Mouse (Mus musculus) left cerebral cortex, adult 11 months (tissue): ENCODE results near the gene Cgrrf1.
"Not testable (repeated sequence)": the region's sequence is repeated elsewhere in the genome, so short reads cannot be mapped to it uniquely, and the experiment has no call there.

ENCODE experiments used
- DNase-seq: peaks from one replicate; pipeline ENCODE4 v3.0.0; 2022; ENCODE audit warnings: low spot score

The Cgrrf1 gene

DNA sequence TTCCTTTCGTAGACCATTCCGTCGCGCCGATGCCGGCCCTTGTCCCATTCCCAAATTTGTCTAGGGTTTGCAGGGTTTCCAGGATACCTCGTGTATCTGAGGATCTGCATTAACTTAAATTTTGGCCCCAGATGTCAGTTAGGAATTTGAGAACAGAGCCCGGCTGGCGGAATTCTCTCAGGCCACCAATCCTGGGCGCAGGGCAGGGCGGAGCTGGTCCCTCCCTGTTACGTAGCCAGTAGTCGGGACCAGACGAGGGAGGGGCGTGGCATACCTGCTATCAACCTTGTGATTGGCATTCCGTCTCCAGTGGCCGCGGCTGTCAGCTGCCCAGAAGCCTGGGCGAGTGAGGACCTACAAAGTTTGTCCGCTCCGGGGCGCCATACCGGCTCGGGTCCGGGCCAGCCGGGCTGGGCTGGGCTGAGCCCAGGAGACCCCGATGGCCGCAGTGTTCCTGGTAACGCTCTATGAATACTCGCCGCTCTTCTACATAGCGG is at the start of gene Cgrrf1:
Gene Cgrrf1 (plus strand): TSS at position 289 of the 497 bp plus-strand sequence.
- peak; percentile 93 for DNase-seq

DNA sequence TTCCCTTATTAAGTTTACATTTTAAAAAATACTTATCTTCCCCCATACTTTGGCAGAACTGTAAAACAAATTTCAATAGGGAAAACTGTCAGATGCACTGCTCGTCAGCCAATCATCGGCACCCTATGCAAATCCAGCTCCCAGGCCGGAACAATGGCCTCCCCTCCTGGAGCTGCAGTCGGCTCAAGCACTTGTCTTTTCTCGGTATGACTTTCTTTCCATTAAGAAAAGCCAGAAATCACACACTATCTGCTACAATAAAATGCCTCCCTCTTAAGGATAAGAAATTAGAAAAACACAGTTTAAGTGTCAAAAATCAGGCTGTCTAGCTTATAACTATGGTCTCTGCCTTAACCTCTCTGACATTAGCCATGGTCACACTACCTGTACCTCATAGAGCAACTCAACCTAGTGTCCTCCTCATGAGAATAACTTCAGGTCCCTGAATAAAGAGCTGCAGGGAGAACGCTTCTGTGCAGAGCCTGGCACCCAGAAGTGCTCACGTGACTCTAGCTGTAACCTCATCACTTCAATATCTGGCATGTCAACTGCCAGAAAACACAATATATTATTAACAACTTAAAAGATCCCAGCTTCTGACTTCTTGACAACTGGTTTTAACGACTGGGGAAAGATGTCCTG is 49.6 kb upstream of the Cgrrf1 start:
- DNase-seq = no peak

- DNase-seq = no peak
Observed at GRCm38 (mm10) chr14:46783327-46783926, 48.5 kb upstream of the Cgrrf1 start.

DNA sequence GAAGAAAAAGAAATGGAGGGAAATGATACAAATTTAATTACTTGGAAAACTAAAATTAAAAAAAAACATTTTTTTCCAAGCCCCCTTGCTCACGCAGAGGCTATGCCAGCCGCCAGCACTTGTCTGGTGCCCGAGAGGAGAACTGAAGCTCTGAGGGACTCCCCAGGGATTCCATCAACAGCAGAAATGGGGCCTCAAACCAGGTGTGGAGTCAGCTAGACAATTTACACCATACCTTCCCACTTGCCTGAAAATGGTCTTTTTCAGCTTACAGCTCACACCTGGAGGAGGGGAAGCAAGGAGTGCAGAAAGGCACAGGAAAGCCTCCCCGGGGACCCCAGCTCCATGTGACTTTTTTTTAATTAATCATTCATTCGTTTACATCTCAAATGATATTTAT is 46.7 kb upstream of the Cgrrf1 start:
- DNase-seq = no peak

DNA sequence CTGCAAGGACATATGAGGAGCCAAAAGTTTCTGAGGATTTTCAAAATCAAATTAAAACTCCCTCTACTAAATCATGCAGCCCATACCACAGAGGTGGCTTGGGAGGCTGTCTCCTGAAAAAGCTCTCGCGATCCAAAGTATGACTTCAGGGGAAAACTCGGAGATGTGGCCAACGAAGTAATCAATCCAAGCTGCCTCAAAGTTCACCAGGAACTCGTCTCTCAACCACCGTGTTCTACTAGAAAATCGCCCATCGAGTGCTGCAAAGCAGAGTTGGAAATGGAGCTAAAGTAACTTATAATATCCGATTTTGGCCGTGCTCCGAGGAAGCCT is 44.5 kb upstream of the Cgrrf1 start:
- no peak for DNase-seq

GRCm38 (mm10) chr14:46787787-46788504 is 44.0 kb upstream of the Cgrrf1 start, which contains the start of gene Cnih1:
Cnih1 (minus strand) TSS chr14:46788411.
- DNase-seq = peak; percentile 83

DNA sequence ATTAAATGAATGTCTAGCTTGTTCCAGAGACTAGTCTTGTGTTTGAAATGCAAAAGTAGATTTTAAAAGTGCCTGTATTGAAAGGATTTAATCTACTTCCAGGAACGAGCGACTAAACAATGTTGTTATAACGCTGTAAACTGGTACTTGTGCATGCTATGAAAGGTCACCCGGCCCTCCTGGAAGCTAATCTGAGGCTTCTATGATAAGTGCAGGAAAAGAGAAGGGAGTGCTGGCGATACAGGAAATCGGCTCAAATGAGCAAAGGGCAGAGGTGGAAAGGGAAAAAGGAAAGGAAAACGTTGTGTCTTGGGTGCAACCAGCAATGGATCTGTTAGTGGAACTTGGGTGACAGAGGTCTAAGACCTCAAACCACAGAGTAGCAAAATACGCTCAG is 43.4 kb upstream of the Cgrrf1 start:
- DNase-seq = no peak

GRCm38 (mm10) chr14:46790303-46790702 is 41.6 kb upstream of the Cgrrf1 start:
- no peak for DNase-seq

DNA sequence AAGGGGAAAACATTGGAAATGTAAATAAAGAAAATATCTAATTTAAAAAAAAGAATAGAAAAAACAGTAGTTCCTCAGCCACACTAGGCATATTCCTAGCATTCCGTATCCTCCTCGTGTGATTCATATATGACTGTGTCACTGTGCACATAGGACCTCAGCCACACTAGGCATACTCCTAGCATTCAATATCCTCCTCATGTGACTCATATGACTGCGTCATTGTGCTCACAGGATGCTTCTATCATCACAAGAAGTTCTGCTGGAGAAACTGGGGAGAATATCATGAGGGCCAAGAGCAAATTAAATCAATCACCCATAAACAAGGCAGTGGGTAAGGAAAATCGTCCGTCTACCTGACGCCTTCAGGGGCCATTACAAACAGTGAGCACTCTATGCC is 41.2 kb upstream of the Cgrrf1 start:
- no peak for DNase-seq

GRCm38 (mm10) chr14:46794157-46794556 is 37.8 kb upstream of the Cgrrf1 start:
- no peak for DNase-seq

GRCm38 (mm10) chr14:46800684-46801345 is 31.1 kb upstream of the Cgrrf1 start:
- DNase-seq = no peak

DNA sequence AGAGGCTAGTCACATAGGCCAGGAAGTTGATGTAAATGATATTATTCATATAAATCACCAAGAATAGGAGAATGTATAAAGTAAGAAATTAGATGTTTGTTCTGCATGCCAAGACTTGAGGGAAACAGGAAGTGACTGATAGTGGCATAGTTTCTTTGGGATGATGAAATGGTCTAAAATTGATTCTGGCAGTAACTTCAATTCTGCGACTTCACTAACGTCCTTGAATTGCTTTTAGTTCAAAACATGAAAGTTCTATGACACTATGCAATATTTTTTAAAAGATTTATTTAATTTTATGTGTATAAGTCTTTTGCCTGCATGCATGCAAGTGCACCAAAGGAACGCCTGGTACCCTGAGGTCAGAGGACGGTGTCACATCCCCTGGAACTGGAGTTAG is 28.7 kb upstream of the Cgrrf1 start:
- DNase-seq = no peak

DNA sequence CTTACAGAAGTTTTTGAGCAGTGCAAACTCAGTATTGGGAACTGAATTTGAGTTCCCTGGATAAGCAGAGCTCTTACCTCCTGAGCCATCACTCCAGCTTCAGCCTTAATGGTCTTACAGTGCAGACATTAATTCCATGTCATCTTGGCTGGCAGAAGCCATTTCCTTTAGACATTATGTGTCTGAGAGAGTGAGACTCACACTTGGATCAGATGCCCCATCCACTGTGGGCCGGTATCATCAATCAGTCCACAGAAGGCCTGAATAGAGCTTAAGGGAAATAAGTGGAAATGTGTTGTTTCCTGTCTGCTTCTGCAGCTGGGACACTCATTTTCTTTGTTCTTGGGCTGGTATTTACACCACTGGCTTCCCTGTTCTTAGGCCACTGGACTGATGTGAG is 28.1 kb upstream of the Cgrrf1 start:
- DNase-seq = no peak

DNA sequence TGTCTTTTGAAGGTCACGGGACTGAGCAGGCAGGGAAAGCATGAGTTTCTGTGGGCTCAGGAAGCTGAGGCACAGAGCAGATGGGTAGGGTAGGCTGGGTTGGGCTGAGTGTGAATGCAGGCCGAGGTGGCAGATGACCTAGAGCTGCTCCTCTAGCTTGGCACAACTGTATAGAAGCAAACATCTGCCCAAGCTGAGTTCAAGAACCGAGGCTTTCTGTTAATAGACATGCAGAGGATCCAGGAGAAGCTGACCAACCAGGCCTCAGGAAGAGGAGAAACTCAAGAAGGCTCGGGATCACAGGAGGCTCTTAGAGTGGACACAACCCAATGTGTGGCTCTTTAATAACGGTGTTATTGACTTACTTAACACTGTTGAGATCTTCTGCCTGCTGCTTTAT is 25.7 kb upstream of the Cgrrf1 start:
- no peak for DNase-seq

DNA sequence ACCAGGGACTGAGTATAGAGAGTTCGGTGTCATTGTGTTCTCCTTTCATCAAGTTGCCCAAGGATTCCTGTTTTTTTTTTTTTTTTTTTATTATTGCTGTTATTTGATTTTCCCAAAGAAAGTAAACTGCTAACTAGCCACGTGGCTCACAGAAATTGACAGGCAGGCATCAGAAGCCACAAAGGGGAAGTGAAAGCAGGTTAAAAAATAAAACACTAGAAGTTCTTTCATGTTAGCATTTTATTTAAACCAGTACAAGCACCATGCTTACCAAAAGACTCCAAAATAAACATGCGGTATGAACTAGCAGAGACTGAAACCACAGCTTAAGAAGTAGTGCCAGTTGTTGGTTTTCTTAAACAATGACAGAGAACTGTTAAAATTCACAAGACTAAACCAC is 24.0 kb upstream of the Cgrrf1 start:
- DNase-seq = no peak

- DNase-seq = no peak
Observed at GRCm38 (mm10) chr14:46815640-46816039, 16.3 kb upstream of the Cgrrf1 start.

- DNase-seq = no peak
Observed at GRCm38 (mm10) chr14:46816916-46817622, 14.9 kb upstream of the Cgrrf1 start.

DNA sequence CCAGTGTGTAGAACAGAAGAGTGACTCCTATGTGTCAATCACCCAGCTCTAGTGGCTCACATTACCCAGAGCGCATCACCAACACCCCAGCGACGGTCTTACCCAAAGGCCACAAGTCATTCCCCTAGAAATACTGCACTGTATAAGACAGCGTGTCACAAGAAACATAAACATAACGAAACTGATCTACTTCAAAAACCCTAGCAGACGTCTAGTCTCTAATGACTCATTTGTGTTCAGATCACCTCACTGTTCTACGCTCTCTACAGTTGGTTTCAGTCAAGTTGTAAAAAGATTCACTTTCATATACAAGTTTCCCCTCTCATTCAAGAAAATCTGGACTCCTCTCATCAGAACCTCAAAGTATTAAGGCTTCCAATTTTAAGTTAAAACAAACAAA is 13.2 kb upstream of the Cgrrf1 start:
- no peak for DNase-seq

- not testable (repeated sequence) for DNase-seq
Observed at GRCm38 (mm10) chr14:46819961-46820360, 12.0 kb upstream of the Cgrrf1 start.

- no peak for DNase-seq
Observed at GRCm38 (mm10) chr14:46821271-46821872, 10.6 kb upstream of the Cgrrf1 start.

DNA sequence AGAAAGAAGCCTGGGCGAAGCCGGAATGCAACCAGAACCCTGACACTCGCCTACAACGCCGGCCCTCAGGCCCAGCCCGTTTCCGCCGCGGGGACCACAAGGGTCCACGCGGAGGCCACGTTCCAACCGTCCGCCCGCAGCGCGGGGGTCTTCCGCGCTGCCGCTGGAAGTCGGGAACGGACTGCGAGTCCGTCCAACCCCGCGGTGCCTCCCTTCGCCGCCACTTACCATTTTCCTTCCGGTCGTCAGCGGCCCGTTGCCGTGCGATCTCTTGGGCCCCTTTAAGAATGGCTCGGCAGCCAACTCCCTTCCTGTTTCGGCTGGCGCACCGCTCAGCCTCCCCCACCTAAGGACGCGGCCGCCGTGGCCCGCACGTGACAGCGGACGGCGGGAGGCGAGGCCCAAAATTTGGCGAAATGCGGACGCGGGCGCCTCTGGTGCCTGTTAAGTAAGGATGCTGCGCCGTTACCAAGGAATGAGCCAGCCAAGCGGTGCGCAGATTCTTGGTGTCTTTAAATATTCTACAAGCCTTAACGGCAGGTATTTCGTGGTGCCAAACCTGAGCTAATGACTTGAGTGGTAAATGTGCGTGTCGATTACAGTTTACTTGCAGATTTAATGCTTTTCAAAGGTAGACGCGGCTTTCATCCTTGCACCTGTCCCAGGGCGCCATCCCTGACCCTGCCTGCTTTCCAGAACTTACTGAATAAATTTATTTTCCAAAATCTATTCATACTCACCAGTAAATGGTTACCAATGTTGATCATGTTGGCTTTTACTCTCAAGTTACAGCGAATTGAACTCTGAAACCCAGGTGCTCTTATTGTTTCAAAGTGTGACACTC is 9.8 kb upstream of the Cgrrf1 start, which contains the start of gene Gmfb:
Gene Gmfb (minus strand): TSS at position 370 of the 844 bp plus-strand sequence.
- DNase-seq = peak; percentile 92
